Mouse (Mus musculus): ENCODE data around the gene 1110032A03Rik. TPM values are rescaled to one million over a fixed set of nuclear protein-coding genes. Genes with fewer than 3 reads are reported as not detected.
A peak's percentile ranks its signal among the peaks of the same experiment; 100 is the strongest.

1110032A03Rik gene
- total RNA-seq, 2 experiments from 2014 or later, result 34.7 to 38.3 TPM

GRCm38 (mm10) chr9:50727171-50727924 is 48.0 kb downstream of the 1110032A03Rik start:
- Histone ChIP-seq H3K27ac (peak overlapping the region; percentile 84), H3K4me3 (peak overlapping the region; percentile 56)
- intact Hi-C loops (cut with DNase I), result loop anchor here (2.0 to 5.0 kb wide), 2 partner anchors 29 to 40 kb away; partner anchors contain the start of gene Fdxacb1
- peak; percentile 67 to 75 for DNase-seq (ENCODE audit: extremely low spot score in 1 of 2, low spot score in 2 of 2)
- no peak for TF ChIP-seq CTCF (IDR thresholded peaks at IDR 0.05)

- intact Hi-C loops (cut with DNase I), result loop anchor here (2.0 to 5.0 kb wide), 2 partner anchors 27 to 41 kb away; partner anchors contain the start of gene Fdxacb1
- H3K27ac ChIP-seq, result no peak overlapping the region
- no peak for DNase-seq (ENCODE audit: extremely low spot score in 1 of 2, low spot score in 2 of 2)
- H3K4me3 ChIP-seq, result no peak overlapping the region
- no peak for TF ChIP-seq CTCF (IDR thresholded peaks at IDR 0.05)
These were observed 49.3 kb downstream of the 1110032A03Rik start for GRCm38 (mm10) chr9:50725921-50726590.

DNA sequence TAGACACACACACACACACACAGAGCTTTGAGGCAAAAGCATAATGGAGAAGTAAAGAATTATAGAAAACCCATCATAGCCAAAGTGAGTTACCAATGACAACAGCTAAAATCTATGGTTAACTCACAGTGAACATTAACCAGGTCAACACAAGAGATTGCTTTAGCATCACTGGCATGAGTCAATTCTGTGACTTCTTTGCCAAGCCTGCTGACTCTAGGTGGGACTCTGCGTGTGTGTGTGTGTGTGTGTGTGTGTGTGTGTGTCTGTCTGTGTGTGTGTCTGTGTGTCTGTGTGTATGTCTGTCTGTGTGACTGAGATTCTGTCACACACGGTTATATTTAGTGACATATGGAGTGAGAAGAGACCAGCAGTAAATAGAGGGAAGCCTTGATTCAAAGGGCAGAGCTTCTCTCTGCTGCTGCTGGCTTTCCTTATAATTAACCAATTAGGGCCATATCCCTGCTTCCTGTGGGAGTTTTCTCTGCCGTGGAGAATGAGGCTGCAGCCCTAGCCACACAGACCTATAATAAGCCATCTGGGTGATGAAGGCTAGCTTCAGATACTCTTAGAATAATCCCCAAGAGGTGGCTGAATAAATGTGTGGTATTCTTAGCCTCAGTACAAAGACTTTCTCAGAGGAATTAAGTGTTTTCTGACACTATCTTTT is 50.5 kb downstream of the 1110032A03Rik start:
- intact Hi-C loops (cut with DNase I), result loop anchor here (5.0 kb wide), 1 partner anchor 43 kb away; the partner anchor contains the start of gene Fdxacb1

GRCm38 (mm10) chr9:50724147-50724546 is 51.2 kb downstream of the 1110032A03Rik start:
- no peak for DNase-seq (ENCODE audit: extremely low spot score in 1 of 2, low spot score in 2 of 2)
- no peak for TF ChIP-seq CTCF (IDR thresholded peaks at IDR 0.05)
- intact Hi-C loops (cut with DNase I), result no loop called here
- Histone ChIP-seq H3K27ac (no peak overlapping the region), H3K4me3 (no peak overlapping the region)

More for the DNA sequence above, 50.5 kb downstream of the 1110032A03Rik start:
- DNase-seq (ENCODE audit: extremely low spot score in 1 of 2, low spot score in 2 of 2), result no peak
- TF ChIP-seq CTCF (IDR thresholded peaks at IDR 0.05), result no peak
- no peak overlapping the region for H3K27ac ChIP-seq
- no peak overlapping the region for H3K4me3 ChIP-seq

DNA sequence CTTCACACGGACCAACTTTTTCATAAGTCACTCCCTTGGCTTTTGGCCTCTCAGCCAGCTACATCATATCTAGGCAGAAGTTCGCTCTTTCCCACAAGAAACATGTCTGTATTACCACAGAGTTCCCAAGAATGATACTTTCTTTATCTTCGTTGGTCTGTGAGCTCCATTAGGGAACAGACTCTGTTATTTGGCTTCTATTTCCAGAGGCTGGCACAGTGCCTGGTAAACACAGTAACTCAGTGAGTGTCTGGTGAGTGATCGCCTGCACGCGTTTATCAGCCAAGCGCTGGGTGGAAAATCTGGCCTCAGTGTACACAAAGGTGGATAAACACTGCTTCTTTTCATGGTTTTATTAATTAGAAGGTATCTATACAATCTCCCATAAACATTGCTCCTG is 51.9 kb downstream of the 1110032A03Rik start:
- DNase-seq (ENCODE audit: extremely low spot score in 1 of 2, low spot score in 2 of 2), result peak in 1 of 2 experiments; percentile 50
- intact Hi-C loops (cut with DNase I), result no loop called here
- no peak overlapping the region for H3K4me3 ChIP-seq
- H3K27ac ChIP-seq, result peak overlapping the region; percentile 44; the same call in 1 of the 2 replicates
- TF ChIP-seq CTCF (IDR thresholded peaks at IDR 0.05), result no peak

DNA sequence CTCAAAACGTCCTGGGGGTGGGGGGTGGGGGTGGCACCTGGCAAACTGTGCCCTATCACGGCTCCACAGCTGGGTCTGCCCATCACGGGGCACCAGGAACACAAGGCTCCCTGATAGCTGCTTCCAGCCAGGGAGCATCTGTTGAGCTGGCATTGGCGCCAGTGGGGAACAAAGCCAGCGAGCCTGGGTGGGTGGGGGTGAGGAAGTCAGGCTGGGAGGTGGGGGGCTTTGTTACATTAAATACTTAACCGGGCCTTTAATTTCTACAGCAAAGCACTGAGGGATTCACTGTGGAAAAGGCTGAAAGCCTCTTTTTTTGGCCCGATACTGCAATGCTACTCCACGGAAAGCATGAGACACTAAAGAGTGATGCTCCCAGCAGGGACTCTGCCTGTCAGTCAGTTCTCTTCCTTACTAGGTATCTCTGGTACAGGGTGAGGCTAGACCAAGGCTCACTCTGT is 52.8 kb downstream of the 1110032A03Rik start:
- H3K4me3 ChIP-seq, result no peak overlapping the region
- TF ChIP-seq CTCF (IDR thresholded peaks at IDR 0.05), result no peak
- H3K27ac ChIP-seq, result no peak overlapping the region
- DNase-seq (ENCODE audit: extremely low spot score in 1 of 2, low spot score in 2 of 2), result no peak
- intact Hi-C loops (cut with DNase I), result no loop called here

GRCm38 (mm10) chr9:50721061-50721460 is 54.3 kb downstream of the 1110032A03Rik start:
- Histone ChIP-seq H3K4me3 (no peak overlapping the region), H3K27ac (peak overlapping the region; percentile 38; the same call in 1 of the 2 replicates)
- TF ChIP-seq CTCF (IDR thresholded peaks at IDR 0.05), result no peak; the same call in 1 of the 2 replicates
- intact Hi-C loops (cut with DNase I), result no loop called here
- no peak for DNase-seq (ENCODE audit: extremely low spot score in 1 of 2, low spot score in 2 of 2)

DNA sequence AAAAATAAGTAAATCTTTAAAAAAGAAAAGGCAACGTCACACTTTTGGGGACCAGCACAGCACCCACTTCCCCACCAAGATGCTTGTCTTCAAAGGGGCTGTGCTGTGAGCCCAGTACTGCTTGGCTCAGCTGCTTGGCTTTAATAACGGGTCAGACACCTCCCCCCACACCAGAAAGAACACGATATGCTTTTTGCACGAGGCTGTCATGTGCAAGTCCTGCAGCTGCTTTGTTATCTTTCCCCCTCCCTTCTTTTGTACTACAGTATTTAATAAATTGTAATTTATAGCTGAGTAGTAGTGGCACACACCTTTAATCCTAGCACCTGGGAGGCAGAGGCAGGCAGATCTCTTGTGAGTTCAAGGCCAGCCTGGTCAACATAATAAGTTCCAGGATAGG is 56.4 kb downstream of the 1110032A03Rik start:
- no peak for TF ChIP-seq CTCF (IDR thresholded peaks at IDR 0.05)
- intact Hi-C loops (cut with DNase I), result no loop called here
- no peak for DNase-seq (ENCODE audit: extremely low spot score in 1 of 2, low spot score in 2 of 2)

GRCm38 (mm10) chr9:50714188-50714587 is 61.1 kb downstream of the 1110032A03Rik start:
- no peak for DNase-seq (ENCODE audit: extremely low spot score in 1 of 2, low spot score in 2 of 2)
- intact Hi-C loops (cut with DNase I), result no loop called here
- TF ChIP-seq CTCF (IDR thresholded peaks at IDR 0.05), result no peak
- Histone ChIP-seq H3K4me3 (no peak overlapping the region), H3K27ac (no peak overlapping the region)

More for the DNA sequence above, 56.4 kb downstream of the 1110032A03Rik start:
- H3K4me3 ChIP-seq, result no peak overlapping the region
- H3K27ac ChIP-seq, result no peak overlapping the region

Other genes with a start within 250 kb of the 1110032A03Rik start
- 10 to 100 TPM; 28.6 to 31.6 TPM for gene Pts, start 246.8 kb downstream of the 1110032A03Rik start, total RNA-seq (2021)
- 10 to 100 TPM; 22.6 to 23.8 TPM for gene Il18, start 220.7 kb downstream of the 1110032A03Rik start, total RNA-seq (2021)
- 1 to 10 TPM; 3.0 to 3.6 TPM for gene Bco2, start 220.3 kb downstream of the 1110032A03Rik start, total RNA-seq (2021)
- gene Tex12, start 214.2 kb downstream of the 1110032A03Rik start, total RNA-seq (2021), result not detected
- 100 to 1,000 TPM in 1 of 2 experiments, 10 to 100 TPM in 1; 97.9 to 114 TPM for gene Sdhd, start 171.7 kb downstream of the 1110032A03Rik start, total RNA-seq (2021)
- gene Timm8b, start 171.6 kb downstream of the 1110032A03Rik start, total RNA-seq (2021), result 100 to 1,000 TPM; 216 to 226 TPM
- 1 to 10 TPM; 2.0 to 3.8 TPM for gene Pih1d2, start 158.2 kb downstream of the 1110032A03Rik start, total RNA-seq (2021)
- 10 to 100 TPM; 21.3 to 22.1 TPM for gene Nkapd1, start 158.1 kb downstream of the 1110032A03Rik start, total RNA-seq (2021)
- 100 to 1,000 TPM; 110 to 119 TPM for gene Dlat, start 115.7 kb downstream of the 1110032A03Rik start, total RNA-seq (2021)
- 10 to 100 TPM; 79.4 to 80.7 TPM for gene Dixdc1, start 36.0 kb downstream of the 1110032A03Rik start, total RNA-seq (2021)
- 1 to 10 TPM; 2.8 to 3.2 TPM for gene 2310030G06Rik, start 29.0 kb downstream of the 1110032A03Rik start, total RNA-seq (2021)
- 100 to 1,000 TPM; 118 to 125 TPM for gene Cryab, start 24.2 kb downstream of the 1110032A03Rik start, total RNA-seq (2021)
- gene Hspb2, start 23.2 kb downstream of the 1110032A03Rik start, total RNA-seq (2021), result 1 to 10 TPM; 1.4 to 1.5 TPM
- 1 to 10 TPM; 4.6 to 4.8 TPM for gene Fdxacb1, start 7.3 kb downstream of the 1110032A03Rik start, total RNA-seq (2021)
- gene Alg9, start 501 bp downstream of the 1110032A03Rik start, total RNA-seq (2021), result 10 to 100 TPM; 25.4 to 26.7 TPM
- gene Ppp2r1b, start 69.8 kb upstream of the 1110032A03Rik start, total RNA-seq (2021), result 10 to 100 TPM; 21.6 to 28.5 TPM
- gene Sik2, start 233.6 kb upstream of the 1110032A03Rik start, total RNA-seq (2021), result 10 to 100 TPM; 57.5 to 84.4 TPM